Mouse (Mus musculus): ENCODE results near the gene Ccdc121. TPM values are rescaled to one million over a fixed set of nuclear protein-coding genes. Genes with fewer than 3 reads are reported as not detected.

The Ccdc121 gene
- total RNA-seq (2015; ENCODE audit: low replicate concordance) (not detected in 2 replicates), total RNA-seq (2017; ENCODE audit: low replicate concordance) (not detected in 2 replicates)

DNA sequence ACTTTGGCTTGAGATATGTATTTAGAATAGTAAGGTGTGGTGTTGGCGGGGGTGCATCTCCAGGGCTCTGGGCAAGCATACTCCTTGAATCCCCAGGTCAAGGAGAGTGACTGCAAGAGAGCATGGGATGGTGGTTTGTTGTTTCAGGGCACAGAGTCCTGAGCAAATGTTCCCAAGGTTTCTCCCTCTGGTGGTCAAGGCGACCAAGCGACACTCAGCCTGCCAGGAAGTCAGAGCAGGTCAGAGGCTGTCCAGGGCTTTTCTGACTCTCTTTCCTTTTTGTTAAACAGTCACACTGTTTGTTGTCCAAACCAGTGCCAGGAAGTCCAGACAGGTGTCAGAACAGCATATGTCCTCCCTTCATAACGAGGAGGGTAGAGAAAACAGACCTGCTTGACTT lies at the start of gene Ccdc121:
TSS of gene Ccdc121 (minus strand) at position 145 of the 400 bp plus-strand sequence.
- ATAC-seq (replicated peaks; ENCODE audit: low FRiP score, poor library complexity, severe bottlenecking): no peak

DNA sequence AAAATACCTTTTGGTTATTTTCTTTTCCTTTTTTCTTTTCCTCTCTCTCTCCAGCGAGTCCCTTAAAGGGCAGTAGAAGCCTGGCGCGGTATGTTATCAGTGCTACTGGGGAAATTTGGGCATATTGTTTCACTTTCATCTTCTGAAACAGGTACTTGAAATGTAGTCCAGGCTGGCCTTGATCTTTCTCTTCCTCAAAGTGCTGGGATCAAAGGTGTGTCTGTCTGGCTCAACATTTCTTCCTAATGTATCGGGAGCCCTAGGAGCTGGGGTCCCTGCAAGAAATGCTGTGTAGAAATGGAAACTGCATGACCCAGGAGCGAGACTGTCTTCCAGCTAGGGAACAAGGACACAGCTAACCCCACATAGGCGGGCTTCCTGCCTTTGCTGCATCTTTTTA lies 49.1 kb upstream of the Ccdc121 start:
- no peak for ATAC-seq (replicated peaks; ENCODE audit: low FRiP score, poor library complexity, severe bottlenecking)

DNA sequence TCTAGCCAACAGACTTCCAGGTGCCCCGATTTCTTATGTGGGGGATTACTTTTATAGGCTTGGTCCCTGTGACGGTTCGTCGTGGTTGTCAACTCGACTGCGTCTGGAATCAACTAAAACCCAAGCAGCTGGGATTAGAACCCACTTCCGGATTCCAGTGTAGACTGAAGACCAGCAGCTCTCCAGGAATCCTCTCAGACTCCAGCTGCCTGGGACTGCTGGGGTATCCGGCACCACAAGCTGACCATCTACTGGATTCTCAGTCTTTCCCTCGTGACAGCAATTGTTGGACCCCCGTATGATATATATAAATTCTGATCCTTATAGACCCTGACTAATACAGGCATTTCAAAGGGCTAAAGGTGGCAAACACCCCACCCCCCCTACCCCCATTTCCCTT lies 48.4 kb upstream of the Ccdc121 start:
- no peak for ATAC-seq (replicated peaks; ENCODE audit: low FRiP score, poor library complexity, severe bottlenecking)

DNA sequence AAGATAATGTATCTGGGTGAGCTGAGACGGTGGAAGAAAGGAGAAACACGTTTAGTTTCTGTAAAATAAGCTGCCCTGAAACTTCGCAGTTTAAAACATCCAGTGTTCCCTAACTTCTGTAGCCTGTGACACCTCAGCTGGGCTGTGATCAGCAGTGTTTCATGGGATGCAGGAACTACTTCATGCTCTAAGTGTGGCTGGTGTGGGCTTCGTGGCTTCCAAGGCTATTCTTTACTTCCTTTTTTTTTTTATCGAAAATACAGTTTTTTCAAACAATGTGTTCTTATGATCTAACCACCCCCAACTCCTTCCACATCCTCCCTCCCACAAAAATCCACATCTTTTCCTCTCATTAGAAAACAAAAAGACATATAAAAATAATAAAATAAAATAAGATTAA lies 44.2 kb upstream of the Ccdc121 start:
- ATAC-seq (replicated peaks; ENCODE audit: low FRiP score, poor library complexity, severe bottlenecking): no peak

DNA sequence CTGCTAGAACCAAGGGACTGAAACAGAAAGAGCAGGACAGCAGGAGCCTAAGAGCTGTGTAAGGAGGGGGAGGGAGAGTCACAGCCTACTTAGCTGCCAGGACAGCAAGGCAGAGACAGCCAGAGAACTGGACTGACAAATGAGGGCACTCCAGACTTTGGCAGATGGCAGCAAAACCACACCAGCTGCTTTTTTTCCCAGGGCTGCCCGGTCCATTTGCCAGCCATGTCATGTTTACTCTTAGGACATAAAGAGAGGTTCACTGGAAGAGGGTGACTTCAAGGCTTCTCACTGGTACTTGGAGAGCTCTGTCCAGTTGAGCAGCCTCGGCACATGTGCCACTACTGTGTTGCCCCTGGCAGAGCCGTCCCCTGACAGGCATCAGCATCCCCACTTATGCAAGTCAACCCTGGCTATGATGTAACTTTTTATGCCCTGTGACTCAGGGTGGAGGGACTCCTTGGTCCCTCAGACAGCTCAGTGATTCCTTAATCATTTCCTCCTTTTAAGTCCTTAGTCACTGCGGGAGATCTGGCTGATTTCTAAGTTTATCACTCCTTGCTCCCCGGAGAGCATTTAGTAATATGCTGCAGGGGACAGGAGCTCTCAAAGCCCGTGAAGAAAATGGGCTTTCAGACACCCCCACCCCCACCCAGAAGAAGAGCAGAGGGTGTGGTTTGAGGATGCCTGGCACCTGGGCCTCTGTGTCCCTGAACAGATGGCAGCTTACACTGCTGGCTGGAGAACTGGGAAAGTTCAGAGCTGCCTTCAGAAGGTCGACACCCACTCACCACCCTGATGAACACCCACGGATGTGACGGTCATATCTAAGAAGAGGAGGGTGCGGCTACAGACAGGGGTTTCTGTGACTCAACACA lies 41.5 kb upstream of the Ccdc121 start:
- ATAC-seq (replicated peaks; ENCODE audit: low FRiP score, poor library complexity, severe bottlenecking): no peak

DNA sequence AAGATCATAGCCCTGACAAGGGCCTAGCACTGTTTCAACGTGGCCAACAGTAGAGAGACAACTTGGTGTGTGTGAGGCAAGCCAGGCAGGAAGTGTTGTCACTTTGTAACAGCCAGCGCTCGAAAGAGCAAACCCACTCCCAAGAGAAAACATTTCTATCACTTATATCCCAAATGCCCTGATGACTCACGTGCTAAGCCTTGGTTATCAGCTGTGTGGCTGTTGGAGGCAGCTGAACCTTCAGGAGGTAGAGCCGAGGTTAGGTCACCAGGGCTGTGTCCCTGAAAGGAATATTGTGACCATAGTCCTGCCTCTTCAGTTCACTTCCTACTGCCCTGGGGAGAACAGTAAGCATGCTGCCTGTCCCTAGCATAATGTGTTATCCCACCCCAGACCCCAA lies 39.6 kb upstream of the Ccdc121 start:
- no peak for ATAC-seq (replicated peaks; ENCODE audit: low FRiP score, poor library complexity, severe bottlenecking)

DNA sequence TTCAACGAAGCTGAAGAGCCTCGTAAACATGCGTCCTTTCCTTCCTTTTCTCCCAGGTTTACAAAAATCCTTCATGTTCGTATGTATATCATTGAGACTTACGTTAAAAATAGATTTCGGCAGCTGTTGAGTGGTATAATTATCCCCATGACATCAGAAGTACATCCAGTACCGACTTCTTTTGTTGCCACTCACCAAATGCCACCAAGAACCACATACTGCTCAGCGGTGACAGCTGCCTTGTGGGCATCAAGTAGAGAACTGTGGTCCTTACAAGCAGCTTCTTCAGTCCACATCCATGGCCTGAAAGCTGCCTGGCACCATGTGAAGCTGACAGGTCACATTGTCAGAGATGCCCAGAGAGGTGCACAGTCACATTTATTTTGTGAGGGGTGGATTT lies 38.7 kb upstream of the Ccdc121 start:
- ATAC-seq (replicated peaks; ENCODE audit: low FRiP score, poor library complexity, severe bottlenecking): no peak

DNA sequence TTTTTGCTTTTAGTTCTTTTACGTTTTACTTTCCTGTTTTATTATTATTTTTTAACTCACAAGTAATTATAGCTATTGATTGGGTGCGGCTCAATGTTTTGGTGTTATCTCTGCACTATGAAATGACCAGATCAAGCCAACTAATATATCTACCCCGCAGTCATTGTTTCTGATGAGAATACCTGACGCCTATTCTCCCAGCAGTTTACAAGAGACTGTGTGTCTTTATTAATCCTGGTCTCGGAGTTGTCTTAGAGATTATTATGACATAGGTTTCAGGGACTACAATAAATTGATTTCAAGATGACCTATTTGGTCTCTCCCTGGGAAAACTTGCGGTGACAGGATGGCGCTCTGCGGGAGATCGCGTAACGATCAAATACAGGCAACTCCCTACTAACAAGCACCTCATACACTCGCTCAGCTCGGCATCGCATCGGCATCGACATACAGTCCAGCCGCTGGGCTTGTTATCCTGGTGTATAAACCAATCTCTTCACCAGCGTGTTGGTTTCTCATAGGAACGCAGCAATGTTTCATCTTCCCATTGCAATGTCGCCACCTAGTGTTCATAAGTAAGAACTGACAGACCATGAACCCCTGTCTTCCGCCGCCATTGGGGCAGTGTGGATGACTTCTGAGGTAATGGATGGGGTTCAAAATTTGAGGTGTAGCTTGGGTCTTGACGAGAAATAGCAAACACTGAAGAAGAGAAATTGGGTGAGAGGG lies 34.0 kb upstream of the Ccdc121 start:
- ATAC-seq (replicated peaks; ENCODE audit: low FRiP score, poor library complexity, severe bottlenecking): peak; percentile 77

DNA sequence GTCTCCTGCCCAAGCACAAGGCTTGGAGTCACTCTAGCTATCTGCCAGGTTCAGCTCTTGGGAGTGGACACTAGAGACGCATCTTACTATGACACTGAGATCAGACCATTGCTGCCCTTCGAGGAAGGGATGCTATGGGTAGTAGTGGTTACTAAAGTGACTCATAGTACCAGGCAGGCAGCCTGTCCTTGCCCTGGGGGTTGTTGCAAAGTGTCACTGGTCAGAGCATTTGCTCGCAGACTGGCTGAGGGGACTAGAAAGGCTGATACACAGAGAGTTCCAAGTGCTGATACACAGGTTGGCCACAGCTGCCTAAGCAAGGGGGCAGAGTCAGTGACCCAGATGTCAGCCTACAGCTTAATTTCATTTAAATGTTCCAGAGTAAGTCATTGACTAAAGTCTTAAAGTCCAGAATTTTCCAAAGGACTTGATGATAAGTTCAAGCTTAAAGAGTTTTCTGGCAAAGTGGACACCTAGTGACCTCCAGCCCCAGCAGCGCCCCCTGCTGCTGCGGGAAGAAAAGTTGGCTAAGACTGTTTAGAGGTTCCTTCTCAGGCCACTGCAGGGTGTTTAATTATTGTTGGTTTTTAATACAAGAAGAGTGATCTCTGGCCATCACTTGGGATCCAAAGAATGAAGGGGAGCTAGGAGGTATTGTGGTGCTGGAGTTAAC lies 32.6 kb upstream of the Ccdc121 start:
- ATAC-seq (replicated peaks; ENCODE audit: low FRiP score, poor library complexity, severe bottlenecking): no peak

- ATAC-seq (replicated peaks; ENCODE audit: low FRiP score, poor library complexity, severe bottlenecking): no peak
Measured at GRCm38 (mm10) chr1:181539846-181540769, 28.9 kb upstream of the Ccdc121 start.

- no peak for ATAC-seq (replicated peaks; ENCODE audit: low FRiP score, poor library complexity, severe bottlenecking)
Measured at GRCm38 (mm10) chr1:181537627-181538525, 26.6 kb upstream of the Ccdc121 start.

- ATAC-seq (replicated peaks; ENCODE audit: low FRiP score, poor library complexity, severe bottlenecking): no peak
Measured at GRCm38 (mm10) chr1:181535165-181535873, 24.1 kb upstream of the Ccdc121 start.

DNA sequence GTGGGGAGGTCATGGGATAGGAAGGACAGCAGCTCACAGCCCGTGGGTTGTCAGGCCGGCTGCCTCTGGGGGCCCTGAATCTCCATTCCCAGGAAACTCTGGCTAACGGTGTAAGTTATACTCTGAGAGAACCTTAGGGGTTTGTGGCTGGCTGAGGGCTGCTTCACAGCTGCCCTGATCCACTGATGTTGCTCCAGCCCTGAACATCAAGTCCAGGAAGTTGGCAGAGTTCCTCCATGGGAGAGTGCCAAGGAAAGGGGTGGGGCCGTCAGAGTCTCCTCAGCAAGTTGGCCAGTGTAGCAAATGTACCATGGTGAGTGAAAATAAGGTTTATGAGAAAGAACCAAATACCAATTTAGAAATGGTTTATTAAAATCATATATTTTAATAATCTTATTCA lies 18.1 kb upstream of the Ccdc121 start:
- no peak for ATAC-seq (replicated peaks; ENCODE audit: low FRiP score, poor library complexity, severe bottlenecking)

- ATAC-seq (replicated peaks; ENCODE audit: low FRiP score, poor library complexity, severe bottlenecking): no peak
Measured at GRCm38 (mm10) chr1:181525996-181526395, 14.7 kb upstream of the Ccdc121 start.

DNA sequence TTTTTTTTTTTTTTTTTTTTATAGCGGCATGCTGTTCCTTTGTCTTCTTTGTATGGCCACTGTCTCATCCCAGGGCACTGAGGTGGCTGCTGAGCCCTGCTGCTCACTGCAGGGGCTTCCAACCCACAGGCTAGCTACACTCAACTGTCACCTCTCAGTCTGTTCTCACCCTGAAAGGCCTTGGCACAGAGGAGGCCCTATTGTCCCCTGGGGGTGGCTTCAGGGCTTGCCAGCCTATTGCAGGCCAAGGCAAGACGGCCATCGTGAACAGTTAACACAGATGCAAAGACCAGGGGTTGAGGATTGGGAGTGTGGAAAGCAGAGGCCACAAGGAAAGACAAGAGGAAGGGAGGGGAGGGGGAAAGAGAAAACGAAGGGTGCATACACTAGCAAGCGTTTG lies 12.6 kb upstream of the Ccdc121 start:
- no peak for ATAC-seq (replicated peaks; ENCODE audit: low FRiP score, poor library complexity, severe bottlenecking)

DNA sequence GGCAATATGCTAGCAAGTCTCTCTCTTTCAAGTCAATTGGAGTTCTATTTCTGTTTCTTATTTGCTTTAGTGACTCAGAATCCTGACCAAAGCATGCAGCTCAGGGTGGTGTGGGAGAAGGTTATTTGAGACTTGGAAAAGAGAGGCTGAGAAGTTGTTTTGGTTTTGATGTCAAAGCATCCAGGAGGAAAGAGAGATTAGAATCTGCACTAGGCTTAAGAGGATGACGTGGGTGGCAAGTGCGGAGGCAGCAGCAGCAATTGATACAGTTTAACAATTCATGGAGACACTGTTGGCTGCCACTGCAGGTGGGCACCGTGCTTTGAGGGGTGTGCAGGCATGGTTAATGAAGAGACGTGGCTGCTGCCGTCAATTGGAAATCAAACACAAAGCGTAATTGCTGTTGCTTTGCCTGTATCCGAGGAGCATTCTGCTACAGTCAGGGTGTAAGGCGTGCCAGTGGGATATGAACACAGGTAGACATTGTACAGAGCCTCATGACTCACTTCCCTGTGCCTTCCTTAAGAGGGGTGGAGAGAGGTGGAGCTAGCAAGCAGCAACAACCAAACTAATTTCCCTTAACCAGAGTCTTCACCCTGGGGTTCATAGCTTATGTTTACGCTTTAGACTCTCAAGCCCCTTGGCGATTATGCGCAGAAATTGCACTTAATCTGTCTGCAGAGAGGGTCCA lies 10.3 kb upstream of the Ccdc121 start:
- no peak for ATAC-seq (replicated peaks; ENCODE audit: low FRiP score, poor library complexity, severe bottlenecking)

DNA sequence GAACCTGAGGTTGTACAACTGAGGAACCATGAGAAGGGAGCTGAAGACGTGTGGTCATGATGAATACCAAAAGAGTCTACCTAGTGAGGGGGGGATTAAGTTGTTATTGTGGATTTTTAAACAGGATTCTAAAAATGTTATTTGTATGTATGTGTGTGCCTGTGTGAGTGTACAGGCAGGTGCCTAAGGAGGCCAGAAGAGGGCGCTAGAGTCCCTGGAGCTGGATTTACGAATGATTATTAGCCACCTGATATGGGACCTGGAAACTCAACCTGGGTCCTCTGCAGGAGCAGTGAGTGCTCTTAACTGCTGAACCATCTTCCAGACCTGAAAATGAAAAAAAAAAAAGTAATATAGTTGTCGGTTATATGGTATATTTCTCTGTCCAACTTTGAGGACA lies 7.9 kb upstream of the Ccdc121 start:
- no peak for ATAC-seq (replicated peaks; ENCODE audit: low FRiP score, poor library complexity, severe bottlenecking)
